Mouse (Mus musculus) myocyte (in vitro differentiated cells): Measurements from ENCODE around the gene Ehf.

Source experiments
- CEBPB ChIP-seq: IDR thresholded peaks from 2 replicates; pipeline ENCODE4 v1.6.1; 2011; ENCODE audit warnings: mild to moderate bottlenecking, moderate library complexity; ENCODE audit not compliant: poor library complexity, insufficient read depth, severe bottlenecking
- MAX ChIP-seq: IDR thresholded peaks from one replicate; pipeline ENCODE4 v1.6.1; 2011; ENCODE audit warnings: low read depth, mild to moderate bottlenecking, control low read depth
- POLR2A ChIP-seq: IDR thresholded peaks from one replicate; pipeline ENCODE4 v1.6.1; 2011; ENCODE audit warnings: low read depth, mild to moderate bottlenecking, control low read depth, moderate library complexity; ENCODE audit not compliant: insufficient read length
- POLR2AphosphoS2 ChIP-seq: IDR thresholded peaks from one replicate; pipeline ENCODE4 v1.6.1; 2011; ENCODE audit warnings: low read depth, control low read depth; ENCODE audit not compliant: insufficient read length
- SRF ChIP-seq: IDR thresholded peaks from one replicate; pipeline ENCODE4 v1.6.1; 2011; ENCODE audit warnings: low read depth; ENCODE audit not compliant: control insufficient read depth, insufficient read length
- TCF3 ChIP-seq: IDR thresholded peaks from one replicate; pipeline ENCODE4 v1.6.1; 2011; ENCODE audit warnings: low read depth, control low read depth; ENCODE audit not compliant: insufficient read length
- USF1 ChIP-seq: IDR thresholded peaks from one replicate; pipeline ENCODE4 v1.6.1; 2011; ENCODE audit warnings: low read depth, mild to moderate bottlenecking, control low read depth, moderate library complexity

DNA sequence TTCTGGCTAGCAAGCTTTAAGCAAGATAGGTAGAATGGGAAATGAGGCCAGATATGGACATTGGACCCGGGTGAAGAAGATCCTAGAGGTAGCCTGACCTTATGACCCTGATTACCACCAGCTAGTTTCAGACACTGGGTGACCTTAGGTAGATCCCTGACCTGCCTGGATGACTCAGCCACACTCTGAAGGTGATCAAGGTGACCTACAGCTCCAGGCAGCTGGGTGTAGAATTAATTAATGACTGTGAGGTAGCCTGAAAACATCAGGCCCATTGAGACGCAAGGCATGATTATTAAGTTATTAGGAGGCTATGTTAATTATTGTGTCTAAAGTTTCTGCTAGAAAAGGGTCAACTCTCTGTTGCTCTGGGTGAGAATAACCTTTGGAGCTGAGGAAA is 82.2 kb downstream of the Ehf start:
- TF ChIP-seq POLR2A, result no peak
- TF ChIP-seq USF1, result no peak
- no peak for TF ChIP-seq CEBPB
- TF ChIP-seq MAX, result no peak
- TF ChIP-seq TCF3, result no peak
- TF ChIP-seq SRF, result no peak
- TF ChIP-seq POLR2AphosphoS2, result no peak
